Mouse (Mus musculus) heart, adult 18-20 months (tissue): ENCODE data around the gene Pacs1. TPM values are rescaled to one million over a fixed set of nuclear protein-coding genes. Genes with fewer than 3 reads are reported as not detected.
A peak's percentile ranks its signal among the peaks of the same experiment; 100 is the strongest.
"Not testable (repeated sequence)": the region's sequence is repeated elsewhere in the genome, so short reads cannot be mapped to it uniquely, and the experiment has no call there.

ENCODE experiments used
- DNase-seq, 2 experiments: peaks; one replicate each; pipeline ENCODE4 v3.0.0; 2021 to 2022; ENCODE audit warnings: mixed read lengths in 1 of 2
- microRNA-seq, 2 experiments: library from miRNA; unstranded; fragments of <30 nt; microRNA quantifications; one replicate each; pipeline ENCODE4 v1.2.0; 2022
- total RNA-seq, 2 experiments: library from RNA; stranded (reverse); gene quantifications; 2 replicates each; pipeline ENCODE4 v1.2.3; 2021

Gene Pacs1
- total RNA-seq, 2 experiments from 2014 or later = 21.8 to 22.7 TPM

DNA sequence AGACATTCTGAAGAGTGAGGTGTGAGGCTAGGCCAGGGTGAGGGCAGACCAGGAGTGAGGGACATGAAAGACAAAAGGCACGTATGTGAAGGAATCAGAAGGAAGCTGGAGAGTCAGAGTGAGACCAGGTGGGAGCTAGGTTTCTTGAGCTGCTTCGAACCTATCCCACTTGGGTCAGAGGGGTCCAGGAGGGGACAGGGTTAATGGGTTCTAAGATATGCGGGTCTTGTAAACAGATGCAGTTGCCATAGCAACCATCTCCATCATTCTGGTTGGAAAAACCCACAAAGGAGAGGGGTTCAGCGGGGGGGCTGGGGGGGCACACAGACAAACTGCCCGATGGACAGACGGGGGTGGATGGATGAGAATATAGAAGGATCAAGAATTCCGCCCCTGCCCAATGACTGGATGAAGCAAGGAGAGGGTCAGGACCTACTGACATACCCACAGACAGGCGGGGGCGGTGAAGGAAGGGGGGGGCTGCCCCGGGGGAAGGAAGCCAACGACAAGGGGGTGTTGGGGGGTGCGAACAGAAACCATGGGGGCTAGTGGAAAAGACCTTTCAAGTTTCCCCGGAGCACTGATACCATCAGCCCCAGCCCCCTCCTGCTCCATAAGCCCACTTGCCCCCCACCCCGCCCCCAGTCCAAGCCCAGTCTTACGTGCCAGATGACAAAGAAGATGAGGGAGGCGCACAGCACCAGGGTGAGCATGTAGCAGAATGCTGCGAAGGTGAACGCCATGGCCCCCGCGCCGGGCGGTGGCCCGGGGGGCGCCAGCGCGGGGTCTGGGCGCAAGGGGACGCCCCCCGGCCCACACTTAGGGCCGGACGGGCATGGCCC lies 175.2 kb downstream of the Pacs1 start:
- no peak for DNase-seq

DNA sequence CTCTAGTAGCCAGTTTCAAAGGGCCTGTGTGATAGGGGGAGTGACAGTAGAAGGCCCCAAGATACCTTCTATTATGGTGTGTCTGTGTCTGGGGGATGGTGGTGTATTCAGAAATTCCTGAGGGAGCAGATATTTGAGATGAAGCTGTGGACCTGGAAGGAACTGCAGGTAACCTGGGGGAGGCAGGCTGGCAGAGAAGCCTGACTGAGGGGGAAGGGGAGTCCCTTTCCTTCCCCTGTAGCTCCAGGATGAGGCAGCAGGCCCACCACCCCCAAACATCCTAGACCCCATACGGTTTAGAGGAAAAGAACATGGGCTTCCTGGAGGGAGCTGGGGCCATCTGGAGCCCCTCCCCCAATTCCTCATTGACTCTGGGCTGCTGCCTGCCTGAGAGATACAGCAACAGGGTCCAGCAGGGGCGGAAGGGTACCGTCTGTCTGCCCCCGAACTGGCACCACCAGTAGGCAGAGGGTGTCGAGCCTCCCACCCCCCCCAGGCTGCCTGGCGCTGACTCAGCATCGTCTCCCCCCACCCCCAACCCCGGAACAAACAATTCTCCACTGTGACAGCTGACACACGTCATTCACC lies 176.9 kb downstream of the Pacs1 start:
- no peak for DNase-seq

DNA sequence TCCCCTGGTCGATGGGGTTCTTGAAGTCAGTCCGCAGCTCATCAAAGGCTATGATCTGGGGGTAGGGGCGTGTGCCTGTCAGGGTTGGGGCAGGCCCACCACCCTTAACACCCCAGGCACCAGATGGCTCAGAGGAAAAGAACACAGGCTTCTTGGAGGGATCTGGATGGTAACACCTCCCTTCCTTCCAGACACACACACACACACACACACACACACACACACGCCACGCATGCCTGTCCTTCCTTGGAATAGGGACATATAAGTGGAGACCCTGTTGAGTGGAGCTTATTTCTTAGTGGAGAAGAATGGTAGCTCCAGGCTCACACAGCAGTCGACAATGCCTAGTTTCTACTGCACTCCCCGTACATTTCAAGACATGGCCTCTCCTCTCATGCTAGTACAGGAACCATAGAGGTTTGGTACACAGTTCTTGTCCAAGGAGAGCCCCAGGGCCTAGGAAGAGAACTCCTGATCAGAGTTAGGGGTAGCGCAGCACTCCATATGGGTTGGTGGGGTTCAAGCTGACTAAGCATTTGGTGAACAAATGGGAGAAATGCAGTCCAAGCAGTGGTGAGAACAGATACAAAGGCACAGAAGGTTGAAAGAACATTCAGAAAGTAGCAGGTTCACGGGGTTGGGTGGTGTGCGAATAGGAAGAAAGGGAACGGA lies 178.0 kb downstream of the Pacs1 start:
- DNase-seq = no peak

DNA sequence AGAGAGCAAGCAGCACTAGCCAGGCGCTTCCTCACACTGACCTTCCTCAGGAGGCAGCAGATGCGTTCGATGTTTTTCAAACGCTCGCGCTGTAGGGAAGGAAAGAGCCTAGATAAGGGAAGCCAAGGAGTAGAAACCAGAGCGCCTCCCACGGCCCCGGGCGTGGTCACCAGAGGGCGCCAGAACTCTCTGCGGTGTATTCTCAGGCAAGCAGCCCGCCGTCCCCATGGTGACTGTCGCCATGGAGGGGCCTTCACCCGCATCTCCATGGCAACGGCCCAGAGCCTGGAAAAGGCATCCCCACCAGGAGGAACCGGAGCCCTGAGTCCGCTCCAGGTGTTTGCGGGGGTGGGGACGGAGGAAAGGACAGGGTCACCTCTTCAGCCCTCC lies 178.7 kb downstream of the Pacs1 start:
- peak; percentile 88 to 93 for DNase-seq

DNA sequence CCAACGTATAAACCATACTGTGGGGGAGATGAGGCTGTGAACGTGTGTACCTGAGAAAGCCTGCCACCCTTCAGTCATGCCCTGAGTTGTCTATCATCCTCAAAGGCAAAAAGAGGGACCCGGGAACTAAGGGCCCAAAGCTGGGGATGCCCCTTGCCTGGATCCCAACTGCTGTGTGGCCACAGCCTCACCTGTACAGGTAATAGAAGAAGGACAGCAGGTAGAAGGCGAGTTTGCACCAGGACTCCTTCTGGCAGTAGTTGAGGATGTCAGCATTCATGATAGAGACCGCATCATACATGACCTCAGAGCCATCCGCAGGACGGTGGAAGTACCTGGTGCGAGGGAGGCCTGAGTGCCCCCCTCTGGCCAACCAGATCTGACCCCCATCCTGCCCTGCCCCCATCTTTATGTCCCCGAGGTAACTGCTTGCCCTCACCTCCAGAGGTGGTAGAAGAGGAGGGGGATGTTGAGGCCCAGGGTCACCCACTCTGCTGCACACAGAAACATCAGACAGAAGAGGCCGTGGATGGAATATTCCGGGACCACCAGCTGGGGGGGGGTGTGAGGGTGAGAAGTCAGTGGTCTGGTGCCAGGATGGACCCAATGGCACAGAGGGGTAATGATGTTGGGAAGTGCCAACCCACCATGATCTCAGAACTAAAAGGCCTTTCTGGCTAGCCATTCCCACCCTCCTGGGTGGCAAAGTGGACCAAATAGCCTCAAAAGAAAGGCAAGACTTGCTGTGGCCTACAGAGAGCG lies 179.3 kb downstream of the Pacs1 start:
- no peak for DNase-seq

DNA sequence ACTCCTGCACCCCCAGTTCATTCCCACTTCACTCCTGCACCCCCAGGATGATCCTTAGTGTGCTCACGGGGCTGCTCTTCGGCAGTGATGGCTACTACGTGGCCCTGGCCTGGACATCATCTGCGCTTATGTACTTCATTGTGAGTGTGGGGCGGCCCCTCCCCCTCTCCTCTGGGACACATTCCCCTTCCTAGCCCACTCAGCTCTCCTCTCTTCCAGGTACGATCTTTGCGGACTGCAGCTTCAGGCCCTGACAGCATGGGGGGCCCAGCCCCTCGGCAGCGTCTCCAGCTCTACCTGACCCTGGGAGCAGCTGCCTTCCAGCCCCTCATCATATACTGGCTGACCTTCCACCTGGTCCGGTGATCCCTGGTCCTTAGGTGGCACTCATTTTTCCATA lies 180.8 kb downstream of the Pacs1 start:
- DNase-seq = no peak

DNA sequence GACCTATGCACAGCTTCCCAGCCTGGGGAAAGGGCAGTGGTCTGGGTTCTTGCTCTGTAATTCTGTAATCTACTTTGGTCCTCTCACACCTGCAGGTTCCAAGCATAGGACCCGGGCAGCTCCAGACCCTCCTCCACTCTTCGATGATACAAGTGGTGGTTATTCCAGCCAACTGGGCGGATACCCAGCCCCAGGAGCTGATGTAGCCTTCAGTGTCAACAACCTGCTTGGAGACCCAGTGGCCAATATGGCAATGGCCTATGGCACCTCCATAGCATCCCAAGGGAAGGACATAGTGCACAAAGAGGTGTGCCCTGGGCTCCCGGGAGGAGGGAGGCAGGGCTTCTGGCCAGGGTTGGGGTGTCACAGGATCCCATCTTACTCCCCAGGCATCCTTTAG lies 183.6 kb downstream of the Pacs1 start:
- no peak for DNase-seq

DNA sequence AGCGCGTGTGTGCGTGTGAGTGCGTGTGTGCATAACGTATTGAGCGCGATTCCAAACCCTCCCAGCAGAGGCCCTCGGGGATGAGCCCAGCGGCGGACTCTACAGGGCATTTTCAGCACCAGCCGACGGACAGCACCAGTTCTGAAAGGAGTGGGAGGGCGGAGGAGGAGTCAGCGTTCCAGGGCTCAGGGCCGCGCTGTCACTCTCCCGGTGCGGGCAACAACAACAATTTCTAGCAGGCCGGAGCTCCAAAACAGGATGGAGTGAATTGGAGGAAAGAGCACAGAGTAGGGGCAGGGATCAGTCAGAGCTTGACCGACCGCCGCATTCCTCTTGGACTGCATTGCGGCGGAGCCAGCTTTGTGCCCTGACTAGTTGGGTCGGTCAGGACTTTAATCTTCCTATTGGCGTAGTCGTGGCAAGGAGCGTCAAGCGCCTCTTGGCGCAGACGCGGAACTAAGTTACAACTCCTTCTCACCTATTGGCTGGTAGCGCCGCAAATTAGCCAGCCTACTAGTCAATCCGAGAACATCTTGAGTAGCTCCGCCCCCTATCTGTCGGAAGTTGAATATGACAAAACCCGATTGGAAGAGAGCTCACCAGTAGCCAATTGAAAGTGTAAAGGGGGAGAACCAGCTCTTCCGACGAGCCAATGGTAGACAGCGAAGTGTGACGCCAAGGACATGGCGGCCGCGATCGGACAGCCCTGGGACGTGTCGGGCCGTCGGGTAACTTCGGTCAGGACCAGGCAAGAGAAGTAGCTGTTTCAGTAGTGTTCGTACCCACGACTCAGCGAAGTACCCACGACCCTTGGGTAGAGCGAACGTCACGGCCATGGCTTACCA lies 184.8 kb downstream of the Pacs1 start, which contains the start of gene Yif1a:
TSS of gene Yif1a (plus strand) at position 655 of the 845 bp plus-strand sequence.
- peak; percentile 98 to 99 for DNase-seq

DNA sequence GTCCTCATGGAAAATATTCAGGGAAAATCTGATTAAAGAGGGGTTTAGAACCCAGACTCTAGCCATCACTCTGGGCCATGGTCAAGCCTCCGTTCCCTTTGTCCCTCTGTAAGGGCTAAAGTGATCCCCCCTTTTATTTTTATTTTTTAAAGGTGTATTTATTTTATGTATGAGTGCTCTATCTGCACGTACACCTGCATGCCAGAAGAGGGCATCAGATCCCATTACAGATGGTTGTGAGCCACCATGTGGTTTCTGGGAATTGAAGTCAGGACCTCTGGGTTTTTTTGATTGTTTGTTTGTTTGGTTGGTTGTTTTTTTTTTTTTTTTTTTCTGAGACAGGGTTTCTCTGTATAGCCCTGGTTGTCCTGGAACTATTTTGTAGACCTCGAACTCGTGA lies 186.4 kb downstream of the Pacs1 start:
- DNase-seq = not testable (repeated sequence)

DNA sequence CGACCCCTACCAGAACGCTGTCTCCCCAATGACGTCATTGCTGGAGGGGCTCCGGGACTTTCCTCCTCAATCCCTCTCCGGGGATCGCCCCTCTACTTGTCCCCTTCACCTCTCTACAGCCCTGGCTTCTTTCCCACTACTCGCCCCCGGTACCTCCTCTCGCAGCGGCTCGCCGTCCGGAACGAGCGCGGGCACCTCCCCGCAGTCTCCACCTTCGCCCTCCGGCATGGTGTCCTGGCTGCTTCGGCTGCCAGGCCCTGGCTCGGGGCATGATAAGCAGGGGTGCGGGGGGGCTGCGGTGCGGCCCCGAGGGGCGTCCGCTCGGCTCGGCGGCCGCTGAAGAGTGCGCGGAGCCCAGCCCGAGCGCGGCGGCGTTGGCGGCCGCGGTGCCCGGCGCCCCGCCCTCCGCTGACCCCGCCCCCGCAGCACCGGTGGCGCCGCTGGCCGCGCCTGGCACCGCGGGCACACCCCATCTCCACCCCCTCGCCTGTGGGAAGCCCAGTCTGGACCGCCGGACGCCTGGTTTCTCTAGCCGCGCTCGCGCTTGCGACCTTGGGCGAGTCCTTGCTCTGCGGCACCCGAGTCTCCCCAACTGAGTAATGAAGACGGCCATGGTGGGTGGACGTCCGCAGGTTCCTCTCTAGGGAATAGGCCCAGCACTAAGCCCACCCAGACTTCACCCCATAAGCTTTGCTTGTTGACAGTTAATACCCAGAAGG lies 187.6 kb downstream of the Pacs1 start, which contains the start of gene Tmem151a:
TSS of gene Tmem151a (minus strand) at position 387 of the 719 bp plus-strand sequence.
- DNase-seq = peak in 1 of 2 experiments; percentile 50

DNA sequence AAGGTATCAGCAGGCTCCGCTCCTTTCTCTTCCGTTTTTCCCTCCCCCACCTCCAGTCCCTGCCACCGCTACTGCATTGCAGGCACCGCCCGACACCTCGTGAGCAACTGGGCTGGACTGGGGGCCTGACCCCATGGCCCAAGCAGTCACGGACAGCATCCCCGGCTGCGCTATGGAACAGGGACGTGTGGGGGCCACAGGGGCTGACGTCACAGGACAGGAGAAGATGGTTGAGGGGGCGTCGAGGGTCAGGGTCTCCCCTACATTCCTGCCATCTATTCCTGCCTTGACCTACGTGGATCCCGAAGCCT lies 188.1 kb downstream of the Pacs1 start:
- DNase-seq = no peak

DNA sequence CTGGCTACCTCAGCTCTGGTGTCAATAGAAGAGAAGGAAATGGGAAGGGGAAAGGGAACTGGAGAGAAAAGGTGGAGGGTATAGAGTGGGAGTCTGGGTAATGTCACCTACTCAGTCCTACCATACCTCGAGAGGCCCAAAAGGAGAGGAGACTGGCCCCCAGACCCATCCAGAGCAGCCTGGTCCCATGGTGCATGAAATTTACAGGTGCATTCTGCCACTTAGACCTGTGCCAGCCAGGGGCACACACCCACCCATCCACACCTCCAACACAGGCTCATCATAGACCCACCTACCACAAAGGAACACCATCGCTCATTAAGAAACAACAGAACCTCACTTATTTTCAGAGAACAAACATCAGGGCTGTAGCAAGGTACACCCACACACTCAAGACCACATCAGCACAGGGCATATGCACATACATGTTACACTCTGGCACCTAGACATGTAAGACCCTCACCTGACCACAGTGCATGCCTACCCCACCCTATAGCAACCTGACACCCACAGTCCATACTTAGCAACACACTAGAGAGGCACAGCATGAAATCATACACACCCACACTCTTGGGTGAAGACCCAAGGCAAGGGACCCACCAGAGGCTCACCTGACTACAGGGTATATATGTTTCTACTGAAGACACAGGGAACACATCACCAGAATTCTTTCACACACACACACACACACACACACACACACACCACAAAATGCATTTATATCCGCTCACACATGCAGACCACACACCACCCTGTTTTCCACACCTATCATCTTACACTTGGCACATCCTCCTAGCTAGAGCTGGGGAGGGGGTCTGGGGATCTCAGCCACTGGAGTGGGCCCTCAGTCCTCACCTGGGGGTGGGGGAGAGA lies 188.7 kb downstream of the Pacs1 start:
- DNase-seq = no peak

Small RNAs within 50 kb of the gene (microRNA-seq; reads per million reads assigned to microRNA genes)
- 0 reads per million in 2 experiments for gene Gm27468

Other genes with a start within 250 kb of the Pacs1 start
- 1 to 10 TPM; 6.9 to 8.8 TPM for gene Slc29a2, start 249.3 kb downstream of the Pacs1 start, total RNA-seq
- gene B4gat1, start 234.3 kb downstream of the Pacs1 start, total RNA-seq = 10 to 100 TPM; 46.0 TPM
- 1 to 10 TPM in 1 of 2 experiments, under 1 TPM in 1; 0.93 to 2.7 TPM for gene AC124502.3, start 234.2 kb downstream of the Pacs1 start, total RNA-seq
- 10 to 100 TPM; 11.8 to 16.2 TPM for gene Brms1, start 231.8 kb downstream of the Pacs1 start, total RNA-seq
- gene Rin1, start 222.6 kb downstream of the Pacs1 start, total RNA-seq = 1 to 10 TPM; 1.9 to 2.4 TPM
- 1 to 10 TPM; 6.9 to 7.4 TPM for gene Cd248, start 205.0 kb downstream of the Pacs1 start, total RNA-seq
- 1 to 10 TPM; 1.6 to 2.3 TPM for gene Tmem151a, start 187.6 kb downstream of the Pacs1 start, total RNA-seq
- 100 to 1,000 TPM in 1 of 2 experiments, 10 to 100 TPM in 1; 97.6 to 104 TPM for gene Yif1a, start 184.6 kb downstream of the Pacs1 start, total RNA-seq
- gene Cnih2, start 174.6 kb downstream of the Pacs1 start, total RNA-seq = under 1 TPM in 1 of 2 experiments, not detected in 1; 0.31 TPM
- gene Rab1b, start 166.0 kb downstream of the Pacs1 start, total RNA-seq = 100 to 1,000 TPM; 190 to 204 TPM
- 10 to 100 TPM; 48.9 to 54.0 TPM for gene Klc2, start 154.6 kb downstream of the Pacs1 start, total RNA-seq
- gene Sf3b2, start 22.3 kb upstream of the Pacs1 start, total RNA-seq = 100 to 1,000 TPM; 118 to 119 TPM
- 10 to 100 TPM; 21.9 to 22.4 TPM for gene Gal3st3, start 25.2 kb upstream of the Pacs1 start, total RNA-seq
- gene Catsper1, start 62.6 kb upstream of the Pacs1 start, total RNA-seq = not detected
- gene Cst6, start 76.5 kb upstream of the Pacs1 start, total RNA-seq = 10 to 100 TPM; 17.3 to 21.4 TPM
- gene Eif1ad, start 93.6 kb upstream of the Pacs1 start, total RNA-seq = 10 to 100 TPM; 18.8 to 19.7 TPM
- gene Banf1, start 94.0 kb upstream of the Pacs1 start, total RNA-seq = 100 to 1,000 TPM; 121 to 125 TPM
- 10 to 100 TPM; 47.8 to 48.1 TPM for gene Sart1, start 115.6 kb upstream of the Pacs1 start, total RNA-seq
- gene Tsga10ip, start 129.4 kb upstream of the Pacs1 start, total RNA-seq = under 1 TPM in 1 of 2 experiments, not detected in 1; 0.59 TPM
- 100 to 1,000 TPM; 301 to 320 TPM for gene Drap1, start 151.9 kb upstream of the Pacs1 start, total RNA-seq
- gene AI837181, start 152.0 kb upstream of the Pacs1 start, total RNA-seq = 10 to 100 TPM; 32.1 to 38.3 TPM
- gene Fosl1, start 174.4 kb upstream of the Pacs1 start, total RNA-seq = not detected
- gene Ccdc85b, start 184.8 kb upstream of the Pacs1 start, total RNA-seq = 1 to 10 TPM; 6.0 to 6.7 TPM
- 10 to 100 TPM; 50.9 to 54.3 TPM for gene Fibp, start 187.5 kb upstream of the Pacs1 start, total RNA-seq
- 1 to 10 TPM in 1 of 2 experiments, under 1 TPM in 1; 0.25 to 1.5 TPM for gene Ctsw, start 195.4 kb upstream of the Pacs1 start, total RNA-seq
- gene Efemp2, start 200.8 kb upstream of the Pacs1 start, total RNA-seq = 1 to 10 TPM; 7.2 to 7.9 TPM
- 10 to 100 TPM; 16.9 to 24.2 TPM for gene Mus81, start 215.3 kb upstream of the Pacs1 start, total RNA-seq
- gene Cfl1, start 217.3 kb upstream of the Pacs1 start, total RNA-seq = 100 to 1,000 TPM; 184 to 211 TPM
- under 1 TPM; 0.35 to 0.57 TPM for gene 1700020D05Rik, start 230.7 kb upstream of the Pacs1 start, total RNA-seq
- gene Snx32, start 237.4 kb upstream of the Pacs1 start, total RNA-seq = 1 to 10 TPM; 4.2 to 4.3 TPM